Mouse (Mus musculus): ENCODE measurements around the gene Fam189a1.

The Fam189a1 gene

GRCm38 (mm10) chr7:64792031-64792430, 364.3 kb downstream of the Fam189a1 start:
- DNase-seq = no peak

GRCm38 (mm10) chr7:64791145-64791544, 365.2 kb downstream of the Fam189a1 start:
- DNase-seq = no peak

DNA sequence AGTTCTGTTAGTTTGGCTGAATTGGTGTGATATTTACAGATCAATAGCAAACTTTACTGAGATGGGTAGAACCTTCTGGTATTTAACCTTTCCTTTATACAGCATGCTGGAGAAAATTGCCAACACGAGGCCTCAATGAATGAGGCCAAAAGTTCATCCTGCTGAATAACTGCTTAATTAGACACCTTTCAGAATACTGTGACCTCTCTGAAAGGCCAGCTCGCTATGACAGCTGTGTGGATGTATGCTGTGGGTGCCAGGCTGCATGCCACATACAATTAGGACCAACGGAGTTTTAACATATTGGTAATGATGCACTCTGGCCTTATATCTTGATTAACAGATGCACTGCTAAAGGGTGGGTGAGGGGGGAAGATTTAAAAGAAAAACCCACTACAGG, 371.3 kb downstream of the Fam189a1 start:
- DNase-seq = peak; percentile 38

GRCm38 (mm10) chr7:64779501-64779900, 376.9 kb downstream of the Fam189a1 start:
- no peak for DNase-seq

- DNase-seq = no peak
Observed at GRCm38 (mm10) chr7:64776708-64777489, 379.5 kb downstream of the Fam189a1 start.

DNA sequence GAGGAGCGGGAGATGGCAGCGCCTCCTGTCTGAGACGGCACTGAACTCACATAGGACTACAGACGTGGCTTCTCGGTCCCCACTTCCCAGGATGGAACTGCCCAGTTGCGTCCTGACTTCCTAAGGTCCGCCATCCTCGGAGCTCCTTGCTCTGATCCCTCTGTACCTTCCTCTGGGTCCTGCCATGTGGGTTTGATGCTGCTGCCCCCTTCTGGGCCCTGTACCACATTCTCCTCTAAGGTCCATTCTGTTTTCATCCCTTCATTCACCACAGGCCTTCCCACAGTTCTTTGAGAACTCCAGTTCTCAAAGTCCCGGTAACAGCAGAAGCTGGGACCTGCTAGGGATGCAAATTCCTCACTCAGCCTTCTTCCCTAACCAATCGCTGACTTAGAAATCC, 382.9 kb downstream of the Fam189a1 start:
- peak; percentile 41 for DNase-seq

DNA sequence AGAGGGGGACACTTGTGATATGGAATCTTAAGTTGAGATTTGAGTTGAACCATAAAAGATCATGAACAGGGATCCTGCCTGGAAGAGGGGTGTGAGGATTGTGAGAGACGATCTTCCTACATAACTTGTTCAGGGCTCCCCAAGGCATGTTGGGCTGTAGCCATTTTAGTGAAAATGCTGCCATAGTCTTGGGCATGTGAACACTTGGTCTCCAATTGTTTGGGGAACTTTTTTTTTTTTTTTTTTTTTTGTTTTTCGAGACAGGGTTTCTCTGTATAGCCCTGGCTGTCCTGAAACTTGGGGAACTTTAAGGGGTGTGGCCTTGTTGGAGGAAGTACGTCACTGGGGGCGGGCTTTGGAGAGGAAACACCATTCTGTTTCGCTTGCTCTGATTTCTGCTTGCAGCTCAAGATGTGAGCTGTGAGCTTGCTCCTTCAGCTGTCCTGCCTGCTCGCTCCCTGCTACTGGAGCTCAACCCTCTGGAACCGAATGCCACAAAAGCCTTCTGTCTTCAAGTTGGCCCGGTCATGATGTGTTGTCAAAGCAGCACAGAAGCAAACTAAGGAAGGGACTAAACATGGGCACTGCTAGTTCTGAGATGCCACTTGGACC, 385.5 kb downstream of the Fam189a1 start:
- peak; percentile 51 for DNase-seq

DNA sequence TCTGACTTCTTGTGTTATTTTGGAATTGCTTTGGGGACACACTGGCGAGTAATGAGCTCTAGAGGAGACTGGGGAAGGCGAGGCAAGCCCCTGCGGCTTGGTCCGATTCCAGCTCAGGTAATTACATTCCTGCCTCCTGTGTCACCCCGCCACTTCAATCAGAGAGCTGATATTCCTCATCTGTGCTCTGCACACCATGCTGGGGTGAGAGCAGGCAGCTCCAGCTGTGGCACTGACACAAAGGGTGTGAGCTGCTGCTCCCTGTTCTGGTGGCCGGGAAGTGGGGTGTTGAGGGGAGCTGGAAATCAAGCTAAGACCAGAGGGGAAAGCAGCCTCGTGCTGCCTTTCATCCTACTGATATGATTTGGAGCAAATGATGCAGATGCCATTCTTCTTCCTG, 386.6 kb downstream of the Fam189a1 start:
- DNase-seq = no peak

- DNase-seq = no peak
Observed at GRCm38 (mm10) chr7:64765595-64765994, 390.8 kb downstream of the Fam189a1 start.

DNA sequence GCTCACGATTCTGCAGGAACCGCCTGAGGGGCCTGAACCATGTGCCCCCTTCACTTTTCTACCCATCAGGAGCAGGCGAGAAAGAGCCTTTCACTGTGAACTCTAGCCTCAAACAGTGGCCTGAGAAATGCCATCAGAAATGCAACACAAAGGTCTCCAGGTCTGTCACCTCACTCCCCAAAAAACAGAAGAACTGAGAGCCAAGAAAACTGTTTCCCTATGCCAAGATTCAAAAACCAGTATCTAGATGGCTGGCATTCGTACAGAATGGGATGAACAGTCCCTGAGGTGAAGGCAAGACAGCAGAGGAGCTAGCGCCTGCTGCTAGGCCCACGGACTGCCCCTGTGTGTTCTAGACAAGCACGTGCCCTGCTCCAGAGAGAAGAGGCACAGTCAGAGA, 401.2 kb downstream of the Fam189a1 start:
- no peak for DNase-seq

DNA sequence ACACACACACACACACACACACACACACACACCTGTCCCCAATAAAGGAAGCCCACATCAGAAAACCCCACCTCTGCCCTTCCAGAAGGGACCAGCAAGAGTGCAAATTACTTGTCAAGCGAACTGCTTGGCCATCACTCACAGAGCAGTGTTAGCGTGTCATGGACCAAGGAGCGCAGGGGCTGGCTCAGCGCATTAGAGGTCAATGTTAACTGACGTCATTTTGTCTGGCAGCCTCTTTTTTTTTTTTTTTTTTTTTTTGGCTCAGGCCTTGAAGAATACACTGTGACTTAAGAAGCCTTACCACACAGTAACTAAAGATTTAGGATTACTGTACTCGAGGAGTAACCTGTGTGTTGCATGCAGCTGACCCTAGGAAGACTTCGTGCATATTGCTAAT, 402.2 kb downstream of the Fam189a1 start:
- DNase-seq = no peak

DNA sequence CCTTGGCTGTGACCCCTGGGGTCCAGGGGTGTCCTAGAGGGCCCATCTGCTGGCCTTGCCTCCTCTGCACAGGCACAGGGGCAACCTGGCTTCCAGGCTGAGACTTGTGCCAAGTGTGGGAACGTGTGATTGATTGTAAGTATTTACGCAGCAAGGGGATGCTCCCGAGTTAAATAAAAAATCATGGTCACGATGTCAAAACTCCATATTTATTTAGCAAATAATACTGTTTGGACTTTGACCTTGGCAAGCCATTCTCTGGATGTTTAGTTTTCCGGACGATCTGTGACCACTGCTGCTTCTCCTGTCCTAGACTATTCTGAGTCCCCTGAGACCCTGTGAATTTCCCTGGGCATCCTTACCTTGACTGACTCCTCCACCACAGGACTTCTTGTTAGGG, 402.7 kb downstream of the Fam189a1 start:
- DNase-seq = no peak

DNA sequence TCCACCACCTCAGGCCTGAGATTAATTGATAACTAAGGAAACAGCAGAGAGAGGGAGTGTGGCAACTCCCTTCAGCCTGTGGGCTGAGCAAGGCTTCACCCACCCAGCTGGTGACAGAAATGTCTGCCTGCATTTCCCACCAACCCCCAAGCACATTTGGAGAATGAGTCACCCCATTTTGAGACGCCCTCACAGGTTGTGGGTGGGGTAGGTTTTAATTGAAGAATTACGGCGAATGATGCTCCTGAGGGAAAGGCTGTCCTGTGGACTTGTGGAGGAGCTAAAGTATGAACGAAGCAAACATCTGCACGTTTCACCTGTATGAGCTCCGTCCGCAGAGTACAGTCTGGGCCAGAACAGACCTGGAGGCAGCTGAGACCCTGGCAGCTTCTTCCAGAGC, 404.2 kb downstream of the Fam189a1 start:
- no peak for DNase-seq

GRCm38 (mm10) chr7:64751465-64751864, 404.9 kb downstream of the Fam189a1 start:
- peak; percentile 83 for DNase-seq

DNA sequence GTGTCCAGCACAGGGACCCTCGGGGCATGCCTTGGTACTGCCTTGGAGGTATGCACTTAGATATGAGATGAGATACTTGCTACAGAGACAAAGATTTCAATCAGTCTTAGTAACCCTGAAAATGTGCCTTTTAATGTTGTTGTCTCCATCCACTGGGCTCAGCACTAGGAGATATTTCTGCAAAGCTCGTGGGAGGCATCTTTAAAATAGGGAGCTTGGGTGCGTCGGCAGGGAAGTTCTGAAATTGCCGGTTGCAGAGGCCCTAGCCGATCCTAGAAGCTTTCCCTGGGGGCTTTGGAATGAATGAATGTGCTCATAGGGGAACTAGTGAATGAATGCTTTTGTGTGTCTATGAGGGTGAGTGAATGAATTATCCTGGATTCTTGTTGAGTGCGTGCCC, 412.8 kb downstream of the Fam189a1 start:
- no peak for DNase-seq

DNA sequence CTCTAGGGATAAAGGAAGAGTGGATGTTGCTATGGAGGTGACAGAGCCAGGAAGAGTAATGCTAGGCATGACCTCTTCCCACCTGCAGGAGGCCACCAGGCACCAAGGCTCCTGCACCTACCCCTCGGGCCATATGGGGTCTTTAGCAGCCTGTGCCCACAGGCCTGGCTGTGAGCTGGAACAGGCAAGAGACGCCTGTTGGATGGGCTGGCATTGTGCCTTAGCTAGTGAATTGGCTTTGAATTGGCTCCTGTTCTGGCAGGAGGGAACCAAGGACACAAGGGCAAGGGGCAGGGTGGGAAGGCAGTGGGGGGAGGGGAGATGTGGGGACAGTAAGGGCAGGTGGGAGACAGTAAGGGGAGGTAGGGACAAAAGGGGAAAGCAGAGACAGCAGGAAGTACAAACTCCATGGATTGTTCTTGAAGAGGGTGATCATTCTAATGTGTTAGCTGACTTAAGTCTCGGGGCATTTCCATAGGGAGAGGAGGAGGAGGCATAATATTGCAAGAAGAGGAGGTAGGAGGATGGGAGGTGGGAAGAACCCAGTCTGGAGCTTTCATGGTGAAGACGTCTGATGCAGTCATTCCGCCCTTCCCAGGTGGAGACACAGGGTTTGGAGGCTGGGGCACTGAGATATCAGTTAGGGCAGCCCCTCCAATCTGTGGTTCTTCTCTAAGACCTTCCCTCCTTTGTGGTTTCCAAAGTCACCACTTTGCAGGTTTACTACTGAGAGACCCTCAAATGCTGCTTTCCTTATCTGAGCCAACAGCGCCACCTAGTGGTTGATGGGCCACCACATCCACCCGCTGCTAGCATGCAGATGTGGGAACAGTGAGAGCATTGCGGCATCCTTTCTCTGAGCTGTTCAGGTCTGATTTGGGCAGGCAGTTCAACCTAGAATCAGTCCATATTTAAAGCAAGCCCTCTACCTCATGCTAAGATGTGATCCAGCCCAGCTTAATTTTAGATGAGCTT, 414.8 kb downstream of the Fam189a1 start:
- DNase-seq = peak; percentile 89

GRCm38 (mm10) chr7:64739131-64739530, 417.2 kb downstream of the Fam189a1 start:
- peak; percentile 24 for DNase-seq

- peak; percentile 87 for DNase-seq
Observed at GRCm38 (mm10) chr7:64729785-64730184, 426.6 kb downstream of the Fam189a1 start.

GRCm38 (mm10) chr7:64728816-64729215, 427.6 kb downstream of the Fam189a1 start:
- DNase-seq = no peak

GRCm38 (mm10) chr7:64728181-64728591, 428.2 kb downstream of the Fam189a1 start:
- DNase-seq = no peak

DNA sequence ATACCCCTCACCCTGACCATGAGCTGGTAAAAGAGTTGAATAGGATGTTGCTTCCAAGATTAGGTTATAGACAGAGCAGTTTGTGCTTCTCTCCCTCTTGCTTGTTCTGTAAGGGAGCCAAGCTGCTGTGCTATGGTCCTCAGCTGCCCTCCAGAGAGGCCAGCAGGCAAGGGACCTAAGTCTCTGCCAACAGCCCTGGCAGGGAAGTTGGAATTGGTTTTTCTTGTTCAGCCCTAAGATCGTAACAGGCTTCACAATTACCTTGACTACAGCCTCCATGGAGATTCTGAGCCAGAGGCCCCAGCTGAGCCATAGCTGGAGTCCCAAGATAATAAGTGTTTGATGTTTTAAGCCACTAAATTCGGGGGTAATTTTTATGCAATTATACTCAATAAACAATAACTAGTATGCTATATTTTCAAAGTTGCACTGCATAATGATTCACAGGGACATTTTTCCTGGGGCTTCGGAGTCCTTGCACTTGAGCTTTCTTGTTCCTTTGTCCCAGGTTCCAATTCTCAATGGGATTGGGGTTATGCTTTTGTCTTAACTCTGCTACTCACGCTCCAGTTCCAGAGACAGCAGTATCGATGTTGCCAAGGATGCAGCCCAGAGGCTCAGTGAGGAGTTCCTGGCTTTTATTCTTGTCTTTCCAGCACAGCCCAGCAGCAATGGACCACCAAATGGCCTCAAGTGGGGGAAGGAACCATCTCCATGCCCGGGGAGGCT, 430.2 kb downstream of the Fam189a1 start:
- DNase-seq = no peak

DNA sequence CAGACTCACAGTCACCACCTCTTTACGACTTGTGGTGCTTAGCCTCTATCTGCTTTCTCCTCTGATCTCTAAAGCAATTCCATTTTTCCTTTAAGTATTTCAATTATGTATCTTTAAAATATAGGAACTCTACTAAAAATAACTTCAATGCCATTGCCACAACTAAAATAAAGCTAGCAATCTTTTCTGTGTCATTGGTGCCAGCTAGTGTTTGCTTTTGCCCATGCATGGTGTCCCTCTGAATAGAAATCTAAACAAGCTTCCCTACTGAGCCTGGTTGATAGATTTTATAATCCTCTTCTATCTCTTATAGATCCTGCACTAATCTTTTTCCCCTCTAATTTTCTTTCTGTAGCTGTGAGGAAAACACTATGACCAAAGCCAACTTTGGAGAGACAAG, 432.0 kb downstream of the Fam189a1 start:
- no peak for DNase-seq

GRCm38 (mm10) chr7:64723313-64723712, 433.1 kb downstream of the Fam189a1 start:
- no peak for DNase-seq
